Mouse (Mus musculus) E14TG2a.4 (cell line): ENCODE data around the gene Tmem117.

Experiments
- CTCF ChIP-seq: conservative IDR thresholded peaks from 2 replicates; pipeline ENCODE4 v1.5.1; 2014; ENCODE audit warnings: low read length
- NANOG ChIP-seq: IDR thresholded peaks from 2 replicates; pipeline ENCODE4 v1.6.1; 2014; ENCODE audit warnings: borderline replicate concordance, low read length, mixed read lengths

GRCm38 (mm10) chr15:95145118-95145517 lies 516.1 kb downstream of the Tmem117 start:
- TF ChIP-seq CTCF (no peak), NANOG (no peak)
